Mouse (Mus musculus): ENCODE measurements around the gene Adam34. TPM values are rescaled to one million over a fixed set of nuclear protein-coding genes. Genes with fewer than 3 reads are reported as not detected.
"Not testable (repeated sequence)": the region's sequence is repeated elsewhere in the genome, so short reads cannot be mapped to it uniquely, and the experiment has no call there.

Gene Adam34
- not detected in 2 replicates for polyA plus RNA-seq (2012; ENCODE audit: insufficient read depth, insufficient read length, missing spikeins)

DNA sequence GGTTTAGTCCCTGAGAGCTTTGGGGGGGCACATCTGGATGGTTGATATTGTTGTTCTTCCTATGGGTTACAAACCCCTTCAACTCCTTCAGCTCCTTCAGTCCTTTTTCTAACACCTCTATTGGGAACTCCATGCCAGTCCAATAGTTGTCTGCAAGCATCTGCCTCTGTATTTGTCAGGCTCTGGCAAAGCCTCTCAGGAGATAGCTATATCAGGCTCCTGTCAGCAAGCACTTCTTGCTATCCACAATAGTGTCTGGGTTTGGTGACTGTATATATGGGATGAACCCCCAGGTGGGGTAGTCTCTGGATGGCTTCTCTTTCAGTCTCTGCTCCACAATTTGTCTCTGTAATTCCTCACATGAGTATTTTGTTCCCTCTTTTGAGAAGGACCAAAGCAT lies at the start of gene Adam34:
TSS of gene Adam34 (minus strand) at position 101 of the 400 bp plus-strand sequence.
- no peak within 1 kb of the TSS for H3K27ac ChIP-seq (replicated peaks; ENCODE audit: low read depth, low read length)
- H3K4me1 ChIP-seq (ENCODE audit: control insufficient read depth, insufficient read depth, insufficient read length, low read length) = no peaks in the 10 kb centered on the region
- H3K4me3 ChIP-seq (ENCODE audit: insufficient read depth, low read depth, low read length) = no peak within 1 kb of the TSS

DNA sequence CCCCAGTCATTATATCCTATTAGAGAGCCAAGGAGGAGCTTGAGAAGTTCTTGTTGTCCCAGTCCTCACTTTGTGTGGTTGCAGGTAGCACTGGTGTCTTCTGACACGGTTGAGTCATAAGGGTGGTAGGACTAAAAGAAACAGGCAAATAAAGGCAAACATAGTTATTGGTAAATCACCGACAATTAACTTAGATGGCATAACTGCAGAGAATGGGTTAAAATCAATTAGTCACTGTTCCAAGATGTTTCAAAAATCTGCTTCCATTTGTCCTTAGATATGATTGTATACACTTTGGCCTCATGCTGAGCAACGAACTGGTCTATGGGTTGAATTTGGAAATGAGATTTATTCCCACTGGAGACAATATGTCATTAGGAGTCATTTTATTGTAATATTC lies 82.7 kb downstream of the Adam34 start, which contains the start of gene Gm5346:
TSS of gene Gm5346 (minus strand) at position 101 of the 400 bp plus-strand sequence.
- H3K27ac ChIP-seq (replicated peaks; ENCODE audit: low read depth, low read length) = no peak within 1 kb of the TSS
- no peaks in the 10 kb centered on the region for H3K4me1 ChIP-seq (ENCODE audit: control insufficient read depth, insufficient read depth, insufficient read length, low read length)
- no peak within 1 kb of the TSS for H3K4me3 ChIP-seq (ENCODE audit: insufficient read depth, low read depth, low read length)

DNA sequence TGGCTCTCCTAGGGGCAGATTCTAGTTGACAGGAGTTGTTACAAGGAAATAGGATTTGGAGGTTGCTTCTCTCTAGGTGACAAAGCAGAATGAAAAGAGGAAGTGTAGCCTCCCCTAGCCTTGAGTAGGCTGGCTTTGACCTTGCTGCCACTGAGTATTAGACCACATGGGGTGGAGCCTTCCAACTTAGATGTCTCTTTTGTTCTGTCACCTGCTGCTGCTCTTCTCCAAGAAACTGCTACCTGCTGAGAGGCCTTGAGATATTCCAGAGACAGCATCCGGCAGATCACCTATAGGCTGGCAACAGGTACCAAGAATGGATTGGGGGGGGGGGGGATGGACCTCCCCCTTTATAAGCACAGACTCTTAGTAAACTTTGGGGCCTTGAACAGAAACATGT lies 93.8 kb downstream of the Adam34 start:
- H3K4me3 ChIP-seq (ENCODE audit: insufficient read depth, low read depth, low read length) = no peak overlapping the region
- no peak overlapping the region for H3K27ac ChIP-seq (replicated peaks; ENCODE audit: low read depth, low read length)
- no peaks in the 10 kb centered on the region for H3K4me1 ChIP-seq (ENCODE audit: control insufficient read depth, insufficient read depth, insufficient read length, low read length)

DNA sequence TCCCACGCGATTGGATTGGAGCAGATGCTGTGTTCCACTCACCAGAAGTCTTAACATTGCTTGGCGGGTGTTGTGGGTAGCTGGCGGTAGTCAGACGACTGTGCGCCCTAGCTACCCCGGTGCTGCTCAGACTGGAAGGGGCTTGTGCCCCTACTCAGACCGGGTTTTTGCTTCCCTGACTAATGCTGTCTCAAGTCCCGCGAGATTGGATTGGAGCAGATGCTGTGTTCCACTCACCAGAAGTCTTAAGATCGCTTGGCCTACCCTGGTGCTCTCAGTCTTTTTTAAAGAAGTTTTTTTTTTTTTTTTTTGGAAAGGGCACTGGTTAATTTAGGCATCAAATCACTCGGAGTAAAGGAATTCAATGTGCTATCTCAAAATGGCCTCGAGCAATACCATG lies 106.2 kb downstream of the Adam34 start:
- H3K4me1 ChIP-seq (ENCODE audit: control insufficient read depth, insufficient read depth, insufficient read length, low read length); H3K27ac ChIP-seq (replicated peaks; ENCODE audit: low read depth, low read length); H3K4me3 ChIP-seq (ENCODE audit: insufficient read depth, low read depth, low read length): not testable (repeated sequence)

DNA sequence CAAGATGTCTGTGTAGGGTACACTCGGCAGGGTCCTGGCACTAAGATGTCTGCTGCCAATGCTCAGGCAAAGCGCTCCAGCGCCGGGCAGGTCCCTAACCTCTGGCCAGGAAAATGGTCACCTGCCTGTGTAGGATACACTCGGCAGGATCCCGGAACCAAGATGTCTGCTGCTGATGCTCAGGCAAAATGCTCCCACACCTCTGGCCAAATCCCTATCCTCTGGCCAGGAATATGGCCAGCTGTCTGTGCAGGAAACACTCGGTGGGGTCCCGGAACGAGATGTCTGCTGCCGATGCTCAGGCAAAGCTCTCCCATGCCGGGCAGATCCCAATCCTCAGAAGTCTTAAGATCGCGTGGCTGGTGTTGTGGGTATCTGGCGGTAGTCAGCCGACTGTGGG lies 106.7 kb downstream of the Adam34 start:
- H3K4me3 ChIP-seq (ENCODE audit: insufficient read depth, low read depth, low read length); H3K4me1 ChIP-seq (ENCODE audit: control insufficient read depth, insufficient read depth, insufficient read length, low read length); H3K27ac ChIP-seq (replicated peaks; ENCODE audit: low read depth, low read length): not testable (repeated sequence)

Other genes starting within 250 kb of the Adam34 start
- not detected in 2 replicates for gene Adam26b, start 181.9 kb downstream of the Adam34 start, polyA plus RNA-seq (2012; ENCODE audit: insufficient read depth, insufficient read length, missing spikeins)
- gene Adam26a, start 133.3 kb downstream of the Adam34 start, polyA plus RNA-seq (2012; ENCODE audit: insufficient read depth, insufficient read length, missing spikeins) = not detected in 2 replicates
- not detected in 2 replicates for gene Gm5346, start 82.8 kb downstream of the Adam34 start, polyA plus RNA-seq (2012; ENCODE audit: insufficient read depth, insufficient read length, missing spikeins)

Data from brown adipose tissue, adult 24 weeks (tissue).